Mouse (Mus musculus) gastrocnemius, postnatal 14 days (tissue): ENCODE results near the gene Otog. TPM values are rescaled to one million over a fixed set of nuclear protein-coding genes. Genes with fewer than 3 reads are reported as not detected.

ENCODE experiments used
- DNase-seq: peaks from one replicate; pipeline ENCODE4 v3.0.0; 2021; ENCODE audit warnings: mixed read lengths
- intact Hi-C: fragments of 180-260 bp; cut with DNase I; formaldehyde crosslinking; loops from one replicate; pipeline ENCODE4 v1.15.1; 2025; ENCODE audit warnings: low total_unique reads
- long read RNA-seq, 2 experiments: library from polyadenylated mRNA; stranded (forward); transcript quantifications; one replicate each; pipeline ENCODE4 v2.0.0; 2021
- total RNA-seq, 2 experiments: library from RNA; stranded (reverse); gene quantifications; 2 replicates each; pipeline ENCODE4 v1.2.3; 2021

Gene Otog
- total RNA-seq, result under 1 TPM; 0.31 to 0.33 TPM
- long read RNA-seq, experiment 1, result 0 reads
- long read RNA-seq, experiment 2, partial matches to known transcripts, result 2 of 2 reads
- long read RNA-seq, experiment 2, other reads (novel, unspliced or antisense), result 0 of 2 reads

- no peak for DNase-seq
- intact Hi-C loops, result no loop called here
Observed at GRCm38 (mm10) chr7:46240696-46241095, at the start of gene Otog. Otog (plus strand) TSS chr7:46240987.

- intact Hi-C loops, result no loop called here
- no peak for DNase-seq
Observed at GRCm38 (mm10) chr7:46195356-46195755, 45.4 kb upstream of the Otog start.

GRCm38 (mm10) chr7:46200021-46200420, 40.8 kb upstream of the Otog start:
- intact Hi-C loops, result loop anchor here (5.0 kb wide), 1 partner anchor 103 kb away; no protein-coding TSS in a partner anchor
- DNase-seq, result no peak

GRCm38 (mm10) chr7:46201649-46202048, 39.1 kb upstream of the Otog start:
- intact Hi-C loops, result loop anchor here (5.0 kb wide), 1 partner anchor 104 kb away; no protein-coding TSS in a partner anchor
- DNase-seq, result no peak

- intact Hi-C loops, result loop anchor here (5.0 kb wide), 1 partner anchor 107 kb away; no protein-coding TSS in a partner anchor
- DNase-seq, result peak; percentile 34
Observed at GRCm38 (mm10) chr7:46204046-46204471, 36.7 kb upstream of the Otog start.

GRCm38 (mm10) chr7:46204775-46205174, 36.0 kb upstream of the Otog start:
- DNase-seq, result no peak
- intact Hi-C loops, result loop anchor here (5.0 kb wide), 1 partner anchor 107 kb away; no protein-coding TSS in a partner anchor

- no peak for DNase-seq
- intact Hi-C loops, result no loop called here
Observed at GRCm38 (mm10) chr7:46208131-46208530, 32.7 kb upstream of the Otog start.

- intact Hi-C loops, result no loop called here
- no peak for DNase-seq
Observed at GRCm38 (mm10) chr7:46210276-46210675, 30.5 kb upstream of the Otog start.

- intact Hi-C loops, result no loop called here
Observed at GRCm38 (mm10) chr7:46216481-46216880, 24.3 kb upstream of the Otog start.

GRCm38 (mm10) chr7:46218415-46218814, 22.4 kb upstream of the Otog start:
- DNase-seq, result no peak

More at GRCm38 (mm10) chr7:46216481-46216880, 24.3 kb upstream of the Otog start:
- no peak for DNase-seq

GRCm38 (mm10) chr7:46220591-46221129, 20.1 kb upstream of the Otog start:
- DNase-seq, result no peak
- intact Hi-C loops, result no loop called here

More at GRCm38 (mm10) chr7:46218415-46218814, 22.4 kb upstream of the Otog start:
- intact Hi-C loops, result no loop called here

- DNase-seq, result peak; percentile 34
- intact Hi-C loops, result no loop called here
Observed at GRCm38 (mm10) chr7:46226253-46226652, 14.5 kb upstream of the Otog start.

- intact Hi-C loops, result no loop called here
- peak; percentile 50 for DNase-seq
Observed at GRCm38 (mm10) chr7:46226936-46227335, 13.9 kb upstream of the Otog start.

GRCm38 (mm10) chr7:46235948-46236347, 4.8 kb upstream of the Otog start:
- no peak for DNase-seq
- intact Hi-C loops, result no loop called here

- DNase-seq, result no peak
- intact Hi-C loops, result no loop called here
Observed at GRCm38 (mm10) chr7:46236363-46236762, 4.4 kb upstream of the Otog start.

- intact Hi-C loops, result no loop called here
- no peak for DNase-seq
Observed at GRCm38 (mm10) chr7:46237192-46237591, 3.6 kb upstream of the Otog start.

- no peak for DNase-seq
- intact Hi-C loops, result no loop called here
Observed at GRCm38 (mm10) chr7:46238346-46238745, 2.4 kb upstream of the Otog start, which contains the start of gene Ush1c. Ush1c (minus strand) TSS chr7:46238503.

- DNase-seq, result no peak
- intact Hi-C loops, result no loop called here
Observed at GRCm38 (mm10) chr7:46240091-46240490, 696 bp upstream of the Otog start.

GRCm38 (mm10) chr7:46246876-46247275, 6.1 kb downstream of the Otog start:
- no peak for DNase-seq
- intact Hi-C loops, result no loop called here

- intact Hi-C loops, result no loop called here
- DNase-seq, result no peak
Observed at GRCm38 (mm10) chr7:46247606-46248005, 6.8 kb downstream of the Otog start.

- intact Hi-C loops, result no loop called here
- DNase-seq, result no peak
Observed at GRCm38 (mm10) chr7:46251841-46252240, 11.1 kb downstream of the Otog start.
